Mouse (Mus musculus): ENCODE data around the gene Dmpk.
A peak's percentile ranks its signal among the peaks of the same experiment; 100 is the strongest.

Gene Dmpk

GRCm38 (mm10) chr7:19083701-19084100 lies at the start of gene Dmpk:
TSS of gene Dmpk (plus strand) at chr7:19083849.
- no peak for DNase-seq

- DNase-seq: no peak
Measured at GRCm38 (mm10) chr7:19044616-19045015, 39.0 kb upstream of the Dmpk start.

- no peak for DNase-seq
Measured at GRCm38 (mm10) chr7:19046286-19047069, 37.2 kb upstream of the Dmpk start.

- no peak for DNase-seq
Measured at GRCm38 (mm10) chr7:19048006-19048527, 35.6 kb upstream of the Dmpk start.

DNA sequence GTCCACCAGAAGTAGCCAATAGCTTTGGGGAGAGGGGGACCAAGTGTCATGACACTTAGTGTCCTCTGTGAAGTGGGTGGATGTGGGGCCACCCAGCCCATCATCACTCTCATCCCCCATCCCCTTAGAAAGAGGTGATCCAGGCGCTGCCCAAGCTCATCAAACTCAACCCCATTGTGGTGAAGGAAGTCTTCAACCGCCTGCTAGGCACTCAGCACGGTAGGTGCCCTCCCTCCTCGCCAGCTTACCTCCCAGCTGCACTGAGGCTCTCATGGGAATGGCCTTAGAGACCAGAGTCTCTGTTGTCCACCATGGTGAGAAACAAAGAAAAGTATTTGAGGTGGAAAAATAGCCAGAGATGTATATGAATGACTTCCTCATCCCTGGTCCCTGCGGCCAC lies 34.4 kb upstream of the Dmpk start:
- no peak for DNase-seq

DNA sequence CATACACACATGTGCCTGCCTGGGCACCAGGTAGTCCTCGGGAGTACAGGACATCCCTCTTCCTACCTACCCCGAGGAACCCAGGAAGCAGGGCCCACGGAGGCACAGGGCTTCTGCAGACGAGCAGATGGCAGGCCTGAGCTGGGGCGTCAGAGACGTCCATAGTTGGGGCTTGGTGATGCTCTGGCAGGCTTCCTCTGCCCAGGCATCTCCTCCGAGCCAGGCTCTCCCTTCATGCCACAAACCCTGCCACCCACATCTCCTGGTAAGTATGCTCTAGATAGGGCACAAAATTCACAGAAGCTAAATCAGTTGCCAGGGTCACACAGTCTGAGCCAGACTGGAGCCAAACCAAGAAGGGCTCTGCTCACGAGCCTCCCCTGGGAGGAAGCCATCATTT lies 33.5 kb upstream of the Dmpk start:
- no peak for DNase-seq

GRCm38 (mm10) chr7:19051161-19051560 lies 32.5 kb upstream of the Dmpk start:
- no peak for DNase-seq

DNA sequence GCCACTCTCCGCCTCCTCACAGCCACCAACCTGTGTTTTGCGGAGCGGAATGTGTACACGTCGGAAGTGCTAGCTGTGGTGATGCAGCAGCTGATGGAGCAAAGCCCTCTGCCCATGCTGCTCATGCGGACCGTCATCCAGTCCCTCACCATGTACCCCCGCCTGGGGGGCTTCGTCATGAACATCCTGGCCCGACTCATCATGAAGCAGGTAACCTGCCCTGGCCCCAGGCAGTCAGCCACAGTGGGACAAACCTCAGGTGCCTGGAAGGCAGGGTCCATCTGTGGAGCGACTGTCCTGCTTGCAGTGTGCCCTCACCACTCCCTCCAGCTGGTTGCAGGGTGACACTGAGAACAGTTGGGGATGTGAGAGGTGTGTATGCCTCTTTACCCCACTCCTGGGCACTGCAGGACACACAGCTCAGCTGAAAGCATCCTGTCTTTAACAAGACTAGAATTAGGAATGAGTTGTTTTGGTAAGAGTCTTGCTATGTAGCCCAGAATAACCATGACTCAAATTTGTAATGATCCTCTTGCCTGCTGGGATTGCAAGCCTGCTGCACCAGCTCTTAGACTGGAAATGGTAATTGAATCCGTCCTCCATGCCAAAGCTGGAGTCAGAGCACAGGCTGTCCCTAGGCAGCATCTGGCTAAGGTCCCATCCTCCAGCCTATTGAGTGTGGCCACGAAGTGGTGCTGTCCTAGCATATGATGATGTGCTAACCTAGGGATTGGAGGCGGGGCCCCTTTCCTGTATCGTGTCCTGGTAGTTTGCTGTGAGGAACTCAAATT lies 31.1 kb upstream of the Dmpk start:
- no peak for DNase-seq

GRCm38 (mm10) chr7:19053136-19053532 lies 30.5 kb upstream of the Dmpk start:
- no peak for DNase-seq

DNA sequence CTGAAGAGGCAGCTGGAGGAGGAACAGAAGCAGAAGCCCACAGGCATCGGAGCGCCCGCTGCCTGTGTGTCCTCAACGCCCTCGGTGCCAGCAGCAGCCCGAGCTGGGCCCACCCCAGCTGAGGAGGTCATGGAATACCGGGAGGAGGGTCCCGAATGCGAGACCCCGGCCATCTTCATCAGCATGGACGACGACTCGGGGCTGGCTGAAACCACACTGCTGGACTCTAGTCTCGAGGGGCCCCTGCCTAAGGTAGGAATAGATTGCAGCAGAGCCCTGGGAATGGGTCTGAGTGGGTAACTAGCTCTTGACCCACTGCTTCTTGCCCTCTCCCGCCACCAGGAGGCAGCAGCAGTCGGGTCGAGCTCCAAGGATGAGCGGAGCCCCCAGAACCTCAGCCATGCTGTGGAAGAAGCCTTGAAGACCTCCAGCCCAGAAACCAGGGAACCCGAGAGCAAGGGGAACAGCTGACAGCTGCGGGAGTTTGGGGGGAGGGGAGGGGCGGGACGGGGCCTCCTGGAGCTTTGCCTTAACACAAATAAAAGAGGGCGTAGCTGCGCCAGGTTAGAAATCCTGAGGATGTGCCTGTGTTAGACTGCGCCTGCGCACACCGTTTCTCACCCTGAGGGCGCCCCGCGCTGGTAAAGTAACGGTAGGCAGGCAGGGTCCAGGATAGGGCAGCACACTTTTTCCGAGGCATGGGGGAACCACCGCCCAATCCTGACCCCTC lies 29.4 kb upstream of the Dmpk start, which contains the start of gene Rsph6a:
Gene Rsph6a (plus strand): TSS at position 644 of the 730 bp plus-strand sequence.
- peak; percentile 73 for DNase-seq

- DNase-seq: no peak
Measured at GRCm38 (mm10) chr7:19054777-19055076, 28.9 kb upstream of the Dmpk start.

DNA sequence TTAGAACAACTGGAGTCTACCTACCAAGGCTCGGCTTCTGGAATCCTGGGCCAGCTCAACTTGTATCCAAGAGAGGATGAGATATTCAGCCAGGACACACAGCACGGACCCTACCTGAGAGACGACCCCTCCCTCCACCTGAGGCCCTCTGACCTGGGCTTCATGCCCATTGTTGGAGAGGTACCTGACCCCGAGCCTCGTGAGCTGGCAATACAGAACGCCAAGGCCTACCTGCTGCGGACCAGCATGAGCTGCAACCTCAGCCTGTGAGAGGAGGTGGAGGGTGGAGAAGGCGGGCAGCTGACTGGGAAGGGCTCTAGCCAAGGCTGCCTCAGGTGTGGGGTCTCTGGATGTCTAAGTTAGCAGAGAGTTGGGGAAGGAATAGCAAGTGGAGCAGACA lies 28.5 kb upstream of the Dmpk start:
- DNase-seq: no peak

DNA sequence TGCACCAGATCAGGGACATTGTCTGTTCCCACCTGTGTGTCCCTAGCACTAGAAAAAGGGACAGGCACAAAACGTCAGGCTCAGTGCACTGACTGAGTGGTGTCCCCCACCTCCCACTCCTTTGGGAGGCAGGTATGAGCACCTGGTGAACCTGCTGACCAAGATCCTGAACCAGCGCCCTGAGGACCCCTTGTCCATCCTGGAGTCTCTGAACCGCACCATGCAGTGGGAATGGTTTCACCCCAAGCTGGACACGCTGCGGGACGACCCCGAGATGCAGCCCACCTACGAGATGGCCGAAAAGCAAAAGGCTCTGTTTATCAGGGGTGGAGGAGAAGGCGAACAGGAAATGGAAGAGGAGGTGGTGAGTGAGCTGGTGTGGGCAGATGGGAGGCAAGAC lies 26.2 kb upstream of the Dmpk start:
- DNase-seq: no peak

DNA sequence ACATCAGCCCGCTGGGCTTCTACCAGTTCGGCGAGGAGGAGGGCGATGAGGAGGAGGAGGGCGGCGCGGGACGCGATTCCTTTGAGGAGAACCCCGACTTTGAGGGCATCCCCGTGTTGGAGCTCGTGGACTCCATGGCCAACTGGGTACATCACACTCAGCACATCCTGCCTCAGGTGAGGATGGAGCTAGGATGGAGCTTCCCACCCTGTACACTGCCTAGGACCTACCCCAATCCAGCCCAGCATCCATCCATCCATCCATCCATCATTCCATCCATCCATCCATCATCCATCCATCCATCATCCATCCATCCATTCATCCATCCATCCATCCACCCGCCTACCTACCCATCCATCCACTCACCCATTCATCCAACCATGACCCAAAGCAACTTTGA lies 17.8 kb upstream of the Dmpk start:
- no peak for DNase-seq

GRCm38 (mm10) chr7:19067063-19067462 lies 16.6 kb upstream of the Dmpk start:
- no peak for DNase-seq

- DNase-seq: no peak
Measured at GRCm38 (mm10) chr7:19067935-19068334, 15.7 kb upstream of the Dmpk start.

- peak; percentile 87 for DNase-seq
Measured at GRCm38 (mm10) chr7:19068707-19069106, 14.9 kb upstream of the Dmpk start.

- DNase-seq: peak; percentile 62
Measured at GRCm38 (mm10) chr7:19069500-19069899, 14.1 kb upstream of the Dmpk start.

DNA sequence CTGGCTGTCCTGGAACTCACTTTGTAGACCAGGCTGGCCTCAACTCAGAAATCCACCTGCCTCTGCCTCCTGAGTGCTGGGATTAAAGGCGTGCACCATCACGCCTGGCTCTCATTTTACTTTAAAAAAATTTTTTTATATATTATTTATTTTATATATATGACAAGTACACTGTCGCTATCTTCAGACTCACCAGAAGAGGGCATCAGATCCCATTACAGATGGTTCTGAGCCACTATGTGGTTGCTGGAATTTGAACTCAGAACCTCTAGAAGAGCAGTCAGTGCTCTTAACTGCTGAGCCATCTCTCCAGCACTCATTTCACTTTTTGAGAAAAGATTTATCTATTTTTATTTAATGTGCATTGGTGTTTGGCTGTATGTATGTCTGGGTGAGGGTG lies 12.6 kb upstream of the Dmpk start:
- DNase-seq: peak; percentile 1

GRCm38 (mm10) chr7:19073504-19073903 lies 10.1 kb upstream of the Dmpk start:
- peak; percentile 83 for DNase-seq

DNA sequence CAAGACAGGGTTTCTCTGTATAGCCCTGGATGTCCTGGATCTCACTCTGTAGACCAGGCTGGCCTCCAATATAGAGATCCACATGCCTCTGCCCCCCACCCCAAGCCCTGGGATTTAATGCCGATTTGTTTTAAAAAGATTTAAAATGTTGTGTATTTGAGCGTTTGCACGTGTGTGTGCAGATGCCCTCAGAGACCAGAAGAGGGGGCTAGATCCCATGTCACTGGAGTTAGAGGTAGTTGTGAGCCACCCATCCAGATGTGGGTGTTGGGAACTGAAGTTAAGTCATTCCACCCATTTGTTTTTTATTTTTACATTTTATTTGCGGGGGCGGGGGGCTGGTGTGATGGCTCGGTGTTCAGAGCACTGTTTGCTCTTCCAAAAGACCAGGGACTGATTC lies 9.2 kb upstream of the Dmpk start:
- peak; percentile 6 for DNase-seq

DNA sequence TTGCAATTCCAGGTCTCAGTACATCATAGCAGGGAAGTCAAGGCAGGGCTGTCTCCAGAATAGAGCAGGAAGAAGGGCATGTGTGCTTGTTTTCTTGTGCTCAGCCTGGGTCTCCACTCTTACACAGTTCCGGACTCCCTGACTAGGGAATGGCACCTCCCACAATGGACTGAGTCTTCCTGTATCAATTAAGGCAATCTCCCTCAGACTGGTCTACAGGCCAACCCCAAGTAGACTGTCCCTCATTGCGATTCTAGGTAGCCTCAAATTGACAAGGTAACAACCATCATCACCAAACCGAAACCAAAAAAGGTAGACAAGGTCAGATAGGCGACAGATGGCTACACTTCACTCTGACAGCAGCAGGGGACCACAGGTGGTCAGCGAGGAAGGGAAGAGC lies 8.4 kb upstream of the Dmpk start:
- peak; percentile 6 for DNase-seq

Measured in thymus, postnatal 4 days (tissue).